Mouse (Mus musculus) myocyte (in vitro differentiated cells): ENCODE measurements around the gene Zdhhc1. TPM values are rescaled to one million over a fixed set of nuclear protein-coding genes. Genes with fewer than 3 reads are reported as not detected.
A peak's percentile ranks its signal among the peaks of the same experiment; 100 is the strongest.

Experiments used
- H3K27me3 ChIP-seq: one replicate; pipeline ENCODE4 v1.6.1; 2011; ENCODE audit not compliant: control insufficient read depth, insufficient read depth, insufficient read length
- H3K36me3 ChIP-seq: one replicate; pipeline ENCODE4 v1.6.1; 2011; ENCODE audit not compliant: control insufficient read depth, insufficient read depth
- H3K4me2 ChIP-seq: one replicate; pipeline ENCODE4 v1.6.1; 2011; ENCODE audit warnings: low read depth, control low read depth
- H3K4me3 ChIP-seq: one replicate; pipeline ENCODE4 v1.5.1; 2011; ENCODE audit warnings: mild to moderate bottlenecking, control low read depth, moderate library complexity
- H3K79me2 ChIP-seq: one replicate; pipeline ENCODE4 v1.6.1; 2011; ENCODE audit not compliant: control insufficient read depth, insufficient read depth
- H3ac ChIP-seq: one replicate; pipeline ENCODE4 v1.6.1; 2011; ENCODE audit not compliant: control insufficient read depth, insufficient read length
- CEBPB ChIP-seq: IDR thresholded peaks from 2 replicates; pipeline ENCODE4 v1.6.1; 2011; ENCODE audit warnings: mild to moderate bottlenecking, moderate library complexity; ENCODE audit not compliant: poor library complexity, insufficient read depth, severe bottlenecking
- E2F4 ChIP-seq: IDR thresholded peaks from one replicate; pipeline ENCODE4 v1.6.1; 2011; ENCODE audit warnings: mild to moderate bottlenecking, control low read depth, moderate library complexity; ENCODE audit not compliant: insufficient read depth
- MAX ChIP-seq: IDR thresholded peaks from one replicate; pipeline ENCODE4 v1.6.1; 2011; ENCODE audit warnings: low read depth, mild to moderate bottlenecking, control low read depth
- MYOD1 ChIP-seq, 3 experiments: IDR thresholded peaks; one replicate each; pipeline ENCODE4 v1.6.1; 2011; ENCODE audit warnings: control low read depth in 2 of 3, low read depth in 2 of 3, mild to moderate bottlenecking in 2 of 3, moderate library complexity in 1 of 3; ENCODE audit not compliant: insufficient read length in 2 of 3, control insufficient read depth in 1 of 3
- MYOG ChIP-seq, 3 experiments: IDR thresholded peaks; one replicate each; pipeline ENCODE4 v1.6.1; 2011; ENCODE audit warnings: control low read depth in 2 of 3, low read depth in 2 of 3, mild to moderate bottlenecking in 2 of 3; ENCODE audit not compliant: insufficient read length in 2 of 3, control insufficient read depth in 1 of 3, insufficient read depth in 1 of 3
- POLR2A ChIP-seq: IDR thresholded peaks from one replicate; pipeline ENCODE4 v1.6.1; 2011; ENCODE audit warnings: low read depth, mild to moderate bottlenecking, control low read depth, moderate library complexity; ENCODE audit not compliant: insufficient read length
- POLR2AphosphoS2 ChIP-seq: IDR thresholded peaks from one replicate; pipeline ENCODE4 v1.6.1; 2011; ENCODE audit warnings: low read depth, control low read depth; ENCODE audit not compliant: insufficient read length
- REST ChIP-seq: IDR thresholded peaks from one replicate; pipeline ENCODE4 v1.6.1; 2011; ENCODE audit warnings: mild to moderate bottlenecking, control low read depth, moderate library complexity; ENCODE audit not compliant: insufficient read depth, insufficient read length
- SRF ChIP-seq: IDR thresholded peaks from one replicate; pipeline ENCODE4 v1.6.1; 2011; ENCODE audit warnings: low read depth; ENCODE audit not compliant: control insufficient read depth, insufficient read length
- TCF12 ChIP-seq: IDR thresholded peaks from one replicate; pipeline ENCODE4 v1.6.1; 2011; ENCODE audit warnings: mild to moderate bottlenecking, control low read depth; ENCODE audit not compliant: poor library complexity, insufficient read depth, severe bottlenecking
- TCF3 ChIP-seq: IDR thresholded peaks from one replicate; pipeline ENCODE4 v1.6.1; 2011; ENCODE audit warnings: low read depth, control low read depth; ENCODE audit not compliant: insufficient read length
- USF1 ChIP-seq: IDR thresholded peaks from one replicate; pipeline ENCODE4 v1.6.1; 2011; ENCODE audit warnings: low read depth, mild to moderate bottlenecking, control low read depth, moderate library complexity
- polyA plus RNA-seq: library from polyadenylated mRNA; unstranded; fragments of >200 nt; fragmentation: generic; extraction: Trizol; gene quantifications from one replicate; pipeline ENCODE4 v1.2.1, GENCODE M21; 2012; ENCODE audit warnings: missing spikeins

Zdhhc1 gene
- polyA plus RNA-seq, 1 experiment, result 17.3 TPM

DNA sequence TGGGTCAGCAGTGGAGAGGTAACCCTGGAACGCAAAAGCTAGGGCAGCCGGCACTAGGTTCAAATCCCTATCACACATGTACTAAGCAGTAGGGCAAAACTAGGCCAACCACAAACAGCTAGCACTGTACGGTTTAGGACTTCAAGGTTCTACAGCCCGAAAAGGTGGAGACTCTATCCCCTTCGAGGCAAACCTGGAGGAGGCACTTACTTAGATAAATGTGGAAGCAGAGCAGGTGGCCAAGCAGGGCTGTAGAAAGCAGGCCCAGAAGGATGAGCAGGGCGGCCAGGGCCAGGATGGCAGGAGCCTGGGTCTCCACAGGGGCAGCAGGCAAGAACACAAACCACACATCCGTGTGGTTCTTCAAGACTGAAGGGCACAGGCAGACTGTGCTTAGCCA, 20.5 kb downstream of the Zdhhc1 start:
- no peak overlapping the region for H3ac ChIP-seq
- TF ChIP-seq E2F4 (no peak), CEBPB (no peak), POLR2A (no peak), TCF3 (no peak), TCF12 (no peak), SRF (no peak), REST (no peak), MAX (no peak)
- no peaks in the 10 kb centered on the region for H3K27me3 ChIP-seq
- no peak overlapping the region for H3K4me2 ChIP-seq
- no peaks in the 10 kb centered on the region for H3K36me3 ChIP-seq
- no peak overlapping the region for H3K4me3 ChIP-seq
- H3K79me2 ChIP-seq, result no peaks in the 10 kb centered on the region

DNA sequence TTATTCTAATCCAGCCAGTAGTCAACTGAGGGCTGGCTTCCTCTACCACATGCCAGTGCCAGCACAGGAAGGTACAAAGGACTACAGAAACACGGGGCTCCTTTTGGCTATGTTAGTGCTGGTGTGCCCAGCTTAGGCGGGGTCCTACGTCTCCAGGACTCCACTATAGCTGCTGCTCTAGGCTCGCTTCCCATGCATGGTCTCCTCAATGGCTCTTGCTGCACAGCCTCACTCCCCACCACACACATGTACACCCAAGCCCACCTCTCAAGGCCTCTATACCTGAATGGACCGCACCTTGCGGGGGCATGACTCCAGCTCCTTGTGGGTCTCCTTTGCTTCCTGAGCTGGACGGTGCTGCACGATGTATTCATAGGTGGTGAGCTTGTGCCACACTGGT, 21.0 kb downstream of the Zdhhc1 start:
- TF ChIP-seq CEBPB, result no peak
- TF ChIP-seq SRF, result no peak
- TF ChIP-seq USF1, result no peak
- no peak for TF ChIP-seq TCF3
- no peak for TF ChIP-seq MYOD1 (IDR thresholded peaks at IDR 0.05; ENCODE audit: control insufficient read depth in 1 of 3, insufficient read length in 2 of 3, low read depth in 2 of 3)
- TF ChIP-seq TCF12, result no peak
- TF ChIP-seq POLR2A, result no peak
- TF ChIP-seq MAX, result no peak
- TF ChIP-seq MYOG (IDR thresholded peaks at IDR 0.05; ENCODE audit: control insufficient read depth in 1 of 3, insufficient read depth in 1 of 3, insufficient read length in 2 of 3, low read depth in 2 of 3), result no peak
- no peak for TF ChIP-seq E2F4
- TF ChIP-seq POLR2AphosphoS2, result no peak
- no peak for TF ChIP-seq REST
- H3K4me3 ChIP-seq, result no peak overlapping the region
- H3K79me2 ChIP-seq, result no peaks in the 10 kb centered on the region
- no peak overlapping the region for H3K4me2 ChIP-seq
- no peaks in the 10 kb centered on the region for H3K27me3 ChIP-seq
- H3K36me3 ChIP-seq, result no peaks in the 10 kb centered on the region
- H3ac ChIP-seq, result no peak overlapping the region

DNA sequence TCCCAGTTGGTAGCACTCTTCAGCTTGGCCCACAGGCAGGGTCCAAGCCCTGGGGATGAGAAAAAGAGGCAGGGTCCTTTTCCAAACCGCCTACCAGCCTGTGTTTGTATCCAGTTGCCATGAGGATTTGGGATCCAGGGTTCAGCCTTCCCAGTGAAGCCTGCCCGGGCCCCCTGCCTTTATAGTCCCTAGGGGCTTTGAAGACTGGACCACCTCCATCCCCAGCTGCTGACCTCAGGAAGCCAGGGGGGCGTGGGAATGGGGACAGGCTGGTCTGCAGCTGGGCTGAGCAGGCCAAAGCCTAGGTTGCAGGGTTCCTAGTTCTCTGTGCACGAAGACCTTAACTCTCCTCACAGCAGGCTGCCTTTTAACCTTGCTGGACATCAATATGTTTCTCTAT, 21.4 kb downstream of the Zdhhc1 start:
- Histone ChIP-seq H3K27me3 (no peaks in the 10 kb centered on the region), H3K4me2 (no peak overlapping the region), H3K36me3 (no peaks in the 10 kb centered on the region), H3ac (no peak overlapping the region), H3K79me2 (no peaks in the 10 kb centered on the region), H3K4me3 (no peak overlapping the region)
- TF ChIP-seq POLR2A (no peak), TCF3 (no peak), MYOG (IDR thresholded peaks at IDR 0.05; ENCODE audit: control insufficient read depth in 1 of 3, insufficient read depth in 1 of 3, insufficient read length in 2 of 3, low read depth in 2 of 3) (no peak), E2F4 (no peak), MAX (no peak), REST (no peak), TCF12 (no peak), SRF (no peak), CEBPB (no peak), POLR2AphosphoS2 (no peak), MYOD1 (IDR thresholded peaks at IDR 0.05; ENCODE audit: control insufficient read depth in 1 of 3, insufficient read length in 2 of 3, low read depth in 2 of 3) (no peak), USF1 (no peak)

DNA sequence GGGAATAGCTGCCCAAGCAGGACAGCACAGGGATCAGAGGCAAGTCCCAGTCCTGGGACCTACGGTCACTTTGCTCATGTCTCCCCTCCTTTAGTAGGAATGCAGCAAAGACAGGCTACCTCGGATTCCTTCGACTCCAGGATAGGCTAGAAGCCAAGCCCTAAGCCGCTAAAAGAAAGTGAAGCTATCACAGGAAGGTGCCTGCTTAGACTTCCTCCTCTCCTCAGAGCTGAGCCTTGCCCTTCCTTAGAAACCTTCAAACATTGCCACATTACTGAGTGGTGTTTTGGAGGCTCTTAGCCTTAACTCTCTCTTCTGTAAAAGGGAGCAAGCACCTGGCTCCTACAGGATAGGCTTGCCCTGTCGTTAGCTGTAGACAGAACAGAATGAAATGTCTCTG, 22.0 kb downstream of the Zdhhc1 start:
- Histone ChIP-seq H3K4me3 (no peak overlapping the region), H3K36me3 (no peaks in the 10 kb centered on the region), H3ac (no peak overlapping the region), H3K79me2 (no peaks in the 10 kb centered on the region), H3K27me3 (no peaks in the 10 kb centered on the region), H3K4me2 (peak overlapping the region; percentile 58)
- TF ChIP-seq USF1 (no peak), TCF3 (no peak), MYOD1 (IDR thresholded peaks at IDR 0.05; ENCODE audit: control insufficient read depth in 1 of 3, insufficient read length in 2 of 3, low read depth in 2 of 3) (no peak), POLR2A (no peak), TCF12 (no peak), SRF (no peak), POLR2AphosphoS2 (no peak), REST (no peak), CEBPB (no peak), MYOG (IDR thresholded peaks at IDR 0.05; ENCODE audit: control insufficient read depth in 1 of 3, insufficient read depth in 1 of 3, insufficient read length in 2 of 3, low read depth in 2 of 3) (no peak), E2F4 (no peak)

DNA sequence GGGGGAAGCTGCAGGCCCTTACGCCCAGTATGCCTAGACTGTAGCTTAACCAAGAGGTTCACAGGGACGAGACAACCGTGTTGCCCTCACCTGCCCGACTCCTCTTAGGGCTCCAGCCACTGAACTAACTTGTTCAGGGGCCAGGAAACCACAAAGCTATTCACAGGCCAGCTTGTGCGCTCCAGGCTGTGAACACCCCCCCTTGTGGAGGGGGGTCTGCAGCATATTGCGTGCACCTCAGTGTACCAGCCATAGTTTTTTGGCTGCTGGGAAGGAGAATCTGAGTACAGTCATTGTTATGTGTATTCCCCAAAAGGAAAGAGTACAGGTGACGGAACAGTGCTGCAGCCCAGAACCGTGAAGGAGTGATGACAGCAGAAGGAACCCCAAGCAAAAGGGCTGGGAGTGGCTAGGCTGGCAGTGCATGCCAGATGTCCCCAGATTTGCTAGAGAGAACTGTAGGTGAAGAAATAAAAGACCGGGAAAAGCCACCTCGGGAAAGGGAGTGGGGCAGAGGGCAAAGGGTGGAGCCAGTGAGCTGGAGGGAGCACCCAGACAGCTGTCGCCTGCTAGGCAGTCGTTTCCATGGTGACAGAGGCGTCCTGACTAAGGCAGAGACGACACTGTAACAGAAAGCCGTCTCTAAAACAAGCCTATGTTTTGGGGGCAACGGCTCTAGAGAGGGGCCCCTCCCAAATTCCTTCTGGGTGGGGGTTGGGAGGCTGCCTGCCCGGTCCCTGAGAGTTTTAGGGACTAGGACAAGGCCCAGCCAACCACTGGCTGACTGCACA, 22.7 kb downstream of the Zdhhc1 start:
- Histone ChIP-seq H3K36me3 (no peaks in the 10 kb centered on the region), H3K27me3 (no peaks in the 10 kb centered on the region), H3K4me2 (peak overlapping the region; percentile 58), H3K4me3 (no peak overlapping the region), H3ac (no peak overlapping the region), H3K79me2 (no peaks in the 10 kb centered on the region)
- TF ChIP-seq MYOD1 (IDR thresholded peaks at IDR 0.05; ENCODE audit: control insufficient read depth in 1 of 3, insufficient read length in 2 of 3, low read depth in 2 of 3), result peak; percentile 51 to 92 (median 84)
- peak; percentile 85 to 95 (median 93) for TF ChIP-seq MYOG (IDR thresholded peaks at IDR 0.05; ENCODE audit: control insufficient read depth in 1 of 3, insufficient read depth in 1 of 3, insufficient read length in 2 of 3, low read depth in 2 of 3)
- no peak for TF ChIP-seq REST
- TF ChIP-seq TCF12, result peak; percentile 4
